Mouse (Mus musculus) liver, embryonic 12.5 days (tissue): ENCODE results near the gene Pramef20. TPM values are rescaled to one million over a fixed set of nuclear protein-coding genes. Genes with fewer than 3 reads are reported as not detected.
"Not testable (repeated sequence)": the region's sequence is repeated elsewhere in the genome, so short reads cannot be mapped to it uniquely, and the experiment has no call there.

Experiments used
- ATAC-seq: fragments of 200-750 bp; cut with Nextera tagmentation; 2 replicates; pipeline ENCODE4 v1.8.0; 2017; ENCODE audit warnings: moderate number of reproducible peaks, mild to moderate bottlenecking, moderate library complexity
- H3K27ac ChIP-seq: fragments of 300-500 bp; sonication (generic); 2 replicates; pipeline ENCODE4 v1.5.1; 2016; ENCODE audit warnings: mild to moderate bottlenecking
- H3K27me3 ChIP-seq: fragments of 300-500 bp; sonication (generic); replicated peaks from 2 replicates; pipeline ENCODE4 v1.6.1; 2016; ENCODE audit warnings: mild to moderate bottlenecking, moderate library complexity
- H3K36me3 ChIP-seq: fragments of 300-500 bp; sonication (generic); 2 replicates; pipeline ENCODE4 v1.6.1; 2016; ENCODE audit warnings: mild to moderate bottlenecking, moderate library complexity
- H3K4me1 ChIP-seq: fragments of 300-500 bp; sonication (generic); 2 replicates; pipeline ENCODE4 v1.6.1; 2016
- H3K4me2 ChIP-seq: fragments of 300-500 bp; sonication (generic); 2 replicates; pipeline ENCODE4 v1.6.1; 2016; ENCODE audit warnings: mild to moderate bottlenecking, moderate library complexity
- H3K4me3 ChIP-seq: fragments of 300-500 bp; sonication (generic); 2 replicates; pipeline ENCODE4 v1.5.1; 2016; ENCODE audit warnings: mild to moderate bottlenecking, moderate library complexity
- H3K9ac ChIP-seq: fragments of 300-500 bp; sonication (generic); 2 replicates; pipeline ENCODE4 v1.6.1; 2016; ENCODE audit warnings: mild to moderate bottlenecking, moderate library complexity
- H3K9me3 ChIP-seq: fragments of 300-500 bp; sonication (generic); replicated peaks from 2 replicates; pipeline ENCODE4 v1.6.1; 2016; ENCODE audit warnings: mild to moderate bottlenecking, moderate library complexity
- WGBS: fragments of 180-500 bp; shearing (Covaris S2); methylation state at CpG from one replicate; pipeline ENCODE4 v1.1.7; 2016; ENCODE audit not compliant: insufficient replicate concordance; 5-methylcytosine and 5-hydroxymethylcytosine counted together
- polyA plus RNA-seq: library from polyadenylated mRNA; unstranded; fragments of >200 nt; fragmentation: Nextera tagmentation; extraction: Ambion mirVana; gene quantifications from 2 replicates; pipeline ENCODE4 v1.2.1, GENCODE M21; 2016

Pramef20 gene
- not detected in 2 replicates for polyA plus RNA-seq

GRCm38 (mm10) chr4:144377911-144378310, at the start of gene Pramef20:
Gene Pramef20 (minus strand): TSS chr4:144377933.
- no peak for ATAC-seq
- H3K9ac ChIP-seq, result no peak within 1 kb of the TSS

GRCm38 (mm10) chr4:144424590-144424989, 46.9 kb upstream of the Pramef20 start:
- Histone ChIP-seq H3K9ac (no peak overlapping the region), H3K27ac (no peak overlapping the region), H3K4me1 (no peaks in the 10 kb centered on the region), H3K4me2 (no peak overlapping the region), H3K4me3 (no peak overlapping the region), H3K36me3 (no peaks in the 10 kb centered on the region), H3K27me3 (no peaks in the 10 kb centered on the region), H3K9me3 (no peaks in the 10 kb centered on the region)
- no peak for ATAC-seq
- 42% methylated on average over 5 of the region's 5 CpGs for WGBS

More at GRCm38 (mm10) chr4:144377911-144378310, at the start of gene Pramef20:
- Histone ChIP-seq H3K36me3 (no peaks in the 10 kb centered on the region), H3K4me3 (no peak within 1 kb of the TSS), H3K4me1 (no peaks in the 10 kb centered on the region), H3K27ac (no peak within 1 kb of the TSS), H3K9me3 (0 out of 2 replicates have a peak, but pooled peaks cover 2% of the 10 kb centered on the region), H3K27me3 (no peaks in the 10 kb centered on the region), H3K4me2 (no peak within 1 kb of the TSS)
- WGBS, result 31% methylated on average over 2 of the region's 2 CpGs

GRCm38 (mm10) chr4:144420644-144421043, 42.9 kb upstream of the Pramef20 start:
- no peak for ATAC-seq

GRCm38 (mm10) chr4:144408290-144408689, 30.6 kb upstream of the Pramef20 start, which contains the start of gene Pramef12:
Gene Pramef12 (minus strand): TSS chr4:144408464.
- H3K4me2 ChIP-seq, result no peak within 1 kb of the TSS
- WGBS, result 53% methylated on average over 9 of the region's 9 CpGs
- H3K4me1 ChIP-seq, result no peaks in the 10 kb centered on the region
- no peak for ATAC-seq
- no peak within 1 kb of the TSS for H3K27ac ChIP-seq
- H3K9ac ChIP-seq, result no peak within 1 kb of the TSS
- no peak within 1 kb of the TSS for H3K4me3 ChIP-seq
- no peaks in the 10 kb centered on the region for H3K27me3 ChIP-seq
- H3K9me3 ChIP-seq, result no peaks in the 10 kb centered on the region
- no peaks in the 10 kb centered on the region for H3K36me3 ChIP-seq

More at GRCm38 (mm10) chr4:144420644-144421043, 42.9 kb upstream of the Pramef20 start:
- Histone ChIP-seq H3K4me3 (no peak overlapping the region), H3K9ac (no peak overlapping the region), H3K27me3 (no peaks in the 10 kb centered on the region), H3K36me3 (no peaks in the 10 kb centered on the region), H3K4me1 (no peaks in the 10 kb centered on the region), H3K4me2 (no peak overlapping the region), H3K27ac (no peak overlapping the region), H3K9me3 (no peaks in the 10 kb centered on the region)

- Histone ChIP-seq H3K9me3 (no peaks in the 10 kb centered on the region), H3K36me3 (no peaks in the 10 kb centered on the region), H3K27me3 (no peaks in the 10 kb centered on the region), H3K4me2 (no peak overlapping the region), H3K27ac (no peak overlapping the region), H3K9ac (no peak overlapping the region), H3K4me3 (no peak overlapping the region), H3K4me1 (no peaks in the 10 kb centered on the region)
- no peak for ATAC-seq
- 38% methylated on average over 3 of the region's 3 CpGs for WGBS
Measured at GRCm38 (mm10) chr4:144406261-144406660, 28.5 kb upstream of the Pramef20 start.

GRCm38 (mm10) chr4:144404456-144405086, 26.8 kb upstream of the Pramef20 start:
- H3K9ac ChIP-seq, result no peak overlapping the region
- no peaks in the 10 kb centered on the region for H3K9me3 ChIP-seq
- H3K27ac ChIP-seq, result no peak overlapping the region
- H3K4me3 ChIP-seq, result peak overlapping the region; percentile 27
- H3K4me1 ChIP-seq, result no peaks in the 10 kb centered on the region
- no peaks in the 10 kb centered on the region for H3K36me3 ChIP-seq
- ATAC-seq, result peak; percentile 57
- 5% methylated on average over 16 of the region's 17 CpGs for WGBS
- H3K4me2 ChIP-seq, result peak overlapping the region; percentile 49
- no peaks in the 10 kb centered on the region for H3K27me3 ChIP-seq

- ATAC-seq, result no peak
- H3K36me3 ChIP-seq, result no peaks in the 10 kb centered on the region
- H3K4me1 ChIP-seq, result no peaks in the 10 kb centered on the region
- H3K27me3 ChIP-seq, result no peaks in the 10 kb centered on the region
- H3K9ac ChIP-seq, result no peak overlapping the region
- no peaks in the 10 kb centered on the region for H3K9me3 ChIP-seq
- no peak overlapping the region for H3K4me2 ChIP-seq
- WGBS, result 4% methylated on average over 4 of the region's 4 CpGs
- no peak overlapping the region for H3K27ac ChIP-seq
- H3K4me3 ChIP-seq, result no peak overlapping the region
Measured at GRCm38 (mm10) chr4:144402712-144403111, 25.0 kb upstream of the Pramef20 start.

GRCm38 (mm10) chr4:144396316-144396715, 18.6 kb upstream of the Pramef20 start:
- no peak overlapping the region for H3K4me3 ChIP-seq
- H3K36me3 ChIP-seq, result no peaks in the 10 kb centered on the region
- WGBS, result 18% methylated on average over 3 of the region's 3 CpGs
- no peaks in the 10 kb centered on the region for H3K4me1 ChIP-seq
- H3K27ac ChIP-seq, result no peak overlapping the region
- H3K4me2 ChIP-seq, result no peak overlapping the region
- H3K27me3 ChIP-seq, result no peaks in the 10 kb centered on the region
- no peaks in the 10 kb centered on the region for H3K9me3 ChIP-seq
- ATAC-seq, result no peak
- H3K9ac ChIP-seq, result no peak overlapping the region

GRCm38 (mm10) chr4:144357642-144358041, 20.1 kb downstream of the Pramef20 start, which contains the start of gene Gm13119:
Gene Gm13119 (plus strand): TSS chr4:144357942.
- ATAC-seq, H3K4me1 ChIP-seq, H3K4me2 ChIP-seq, H3K36me3 ChIP-seq, H3K27ac ChIP-seq, H3K4me3 ChIP-seq, H3K9me3 ChIP-seq, H3K27me3 ChIP-seq, H3K9ac ChIP-seq: not testable (repeated sequence)
- 70% methylated on average over 3 of the region's 3 CpGs for WGBS

- H3K4me1 ChIP-seq, H3K27ac ChIP-seq, ATAC-seq, H3K9me3 ChIP-seq, H3K27me3 ChIP-seq, H3K4me3 ChIP-seq, H3K36me3 ChIP-seq, H3K4me2 ChIP-seq, H3K9ac ChIP-seq: not testable (repeated sequence)
- 48% methylated on average over 3 of the region's 3 CpGs for WGBS
Measured at GRCm38 (mm10) chr4:144335856-144336255, 41.9 kb downstream of the Pramef20 start.

GRCm38 (mm10) chr4:144329949-144330348, 47.8 kb downstream of the Pramef20 start, which contains the start of gene Gm13128:
Gene Gm13128 (plus strand): TSS chr4:144330249.
- not testable (repeated sequence) for H3K4me3 ChIP-seq, H3K36me3 ChIP-seq, H3K9me3 ChIP-seq, H3K27ac ChIP-seq, ATAC-seq, H3K4me1 ChIP-seq, H3K9ac ChIP-seq, H3K4me2 ChIP-seq, H3K27me3 ChIP-seq
- 29% methylated on average over 4 of the region's 4 CpGs for WGBS
